Mouse (Mus musculus) liver, postnatal 0 days (tissue): ENCODE measurements around the gene Asxl1.

ENCODE experiments used
- CTCF ChIP-seq: sonication (generic); IDR thresholded peaks from 2 replicates; pipeline ENCODE4 v1.5.1; 2016; ENCODE audit warnings: antibody characterized with exemption, low read depth
- EP300 ChIP-seq: IDR thresholded peaks from 2 replicates; pipeline ENCODE4 v1.6.1; 2016; ENCODE audit warnings: antibody characterized with exemption, low read depth, mild to moderate bottlenecking

- no peak for TF ChIP-seq EP300
- no peak for TF ChIP-seq CTCF
Measured at GRCm38 (mm10) chr2:153370871-153371270, 25.2 kb downstream of the Asxl1 start.
